Mouse (Mus musculus) left cerebral cortex, adult 2 months (tissue): ENCODE data around the gene Cyth2. TPM values are rescaled to one million over a fixed set of nuclear protein-coding genes. Genes with fewer than 3 reads are reported as not detected.

Experiments used
- DNase-seq, 2 experiments: peaks; one replicate each; pipeline ENCODE4 v3.0.0; 2021 to 2022; ENCODE audit warnings: low spot score in 2 of 2, mixed read lengths in 1 of 2; ENCODE audit errors: extremely low spot score in 1 of 2
- H3K27ac ChIP-seq: fragments of 200-600 bp; 2 replicates; pipeline ENCODE4 v1.8.1; 2022
- H3K4me3 ChIP-seq: fragments of 200-600 bp; 2 replicates; pipeline ENCODE4 v1.8.1; 2022
- CTCF ChIP-seq: fragments of 200-600 bp; IDR thresholded peaks from 2 replicates; pipeline ENCODE4 v1.8.1; 2022; ENCODE audit warnings: antibody characterized with exemption, mild to moderate bottlenecking, moderate library complexity
- intact Hi-C: fragments of 180-260 bp; cut with DNase I; formaldehyde crosslinking; loops from one replicate; pipeline ENCODE4 v1.15.1; 2025
- long read RNA-seq, 2 experiments: library from polyadenylated mRNA; stranded (forward); transcript quantifications; one replicate each; pipeline ENCODE4 v2.0.0; 2021; ENCODE audit warnings: borderline mapping rate in 2 of 2
- total RNA-seq, 2 experiments: library from RNA; stranded (reverse); gene quantifications; 2 replicates each; pipeline ENCODE4 v1.2.3; 2021

The Cyth2 gene
- total RNA-seq = 100 to 1,000 TPM; 172 to 185 TPM
- long read RNA-seq, experiment 1, transcript Cyth2-203 (12 exons, 1,512 nt) = major isoform, 94 of 134 reads
- long read RNA-seq, experiment 1, transcript Cyth2-202 (12 exons, 2,519 nt) = minor isoform, 19 of 134 reads
- long read RNA-seq, experiment 1, partial matches to known transcripts = 11 of 134 reads
- long read RNA-seq, experiment 1, other reads (novel, unspliced or antisense) = 6 of 134 reads
- long read RNA-seq, experiment 2, transcript Cyth2-202 (12 exons, 2,519 nt) = minor isoform, 22 of 101 reads
- long read RNA-seq, experiment 2, transcript Cyth2-203 (12 exons, 1,512 nt) = major isoform, 55 of 101 reads
- long read RNA-seq, experiment 2, partial matches to known transcripts = 9 of 101 reads
- long read RNA-seq, experiment 2, other reads (novel, unspliced or antisense) = 9 of 101 reads

DNA sequence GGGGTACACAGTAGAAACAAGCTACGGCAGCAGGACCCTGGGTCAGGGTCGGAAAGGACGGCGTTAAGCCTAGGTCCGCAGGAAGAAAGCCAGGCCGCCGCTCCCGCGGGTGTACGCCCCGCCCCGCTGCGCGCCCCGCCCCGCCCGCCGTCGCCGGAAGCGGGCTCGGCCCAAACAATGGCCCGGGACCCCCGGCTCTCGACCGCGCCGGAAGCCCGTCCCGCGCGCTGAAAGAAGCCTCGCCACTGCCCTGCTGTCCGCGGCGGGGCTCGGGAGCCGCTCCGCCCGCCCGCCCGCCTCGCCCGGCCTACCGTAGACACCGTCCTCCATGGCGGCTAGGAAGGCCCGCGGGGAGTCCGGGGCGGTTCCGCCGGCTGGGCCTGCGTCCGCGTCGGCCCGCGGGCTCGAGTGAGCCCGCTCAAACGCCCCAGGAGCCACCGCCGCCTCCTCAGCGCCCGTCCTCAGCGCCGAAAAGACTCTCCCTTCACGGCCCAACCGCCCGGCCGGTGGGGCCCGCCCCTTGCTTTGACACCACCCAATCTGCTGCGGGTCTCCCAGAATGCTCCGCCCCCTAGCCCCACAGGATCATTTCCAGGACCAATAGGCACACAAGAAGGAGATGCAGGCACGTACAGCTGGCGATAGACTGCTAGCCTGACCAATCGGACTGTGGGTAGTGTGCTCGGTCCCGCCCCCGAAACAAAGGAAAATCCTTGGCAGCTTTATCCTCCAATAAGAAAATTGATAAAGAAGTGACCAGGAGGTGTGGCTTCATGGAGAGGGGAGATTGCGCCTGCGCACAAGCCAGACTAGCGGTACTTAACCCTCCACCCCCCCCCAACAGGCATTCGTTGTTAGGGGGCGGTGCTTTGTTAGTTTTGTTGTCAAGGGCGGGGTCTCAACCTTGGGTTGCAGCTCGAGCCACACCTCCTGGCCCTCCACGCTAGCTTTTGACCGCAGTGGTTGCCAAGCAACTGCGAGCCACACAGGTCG lies at the start of gene Cyth2:
Cyth2 (minus strand) TSS at position 795 of the 993 bp plus-strand sequence.
- H3K4me3 ChIP-seq = peak within 1 kb of the TSS; percentile 91
- peak; percentile 97 to 99 for DNase-seq
- peak within 1 kb of the TSS; percentile 97 for H3K27ac ChIP-seq
- intact Hi-C loops = no loop called here
- no peak; the same call in 1 of the 2 replicates for TF ChIP-seq CTCF

DNA sequence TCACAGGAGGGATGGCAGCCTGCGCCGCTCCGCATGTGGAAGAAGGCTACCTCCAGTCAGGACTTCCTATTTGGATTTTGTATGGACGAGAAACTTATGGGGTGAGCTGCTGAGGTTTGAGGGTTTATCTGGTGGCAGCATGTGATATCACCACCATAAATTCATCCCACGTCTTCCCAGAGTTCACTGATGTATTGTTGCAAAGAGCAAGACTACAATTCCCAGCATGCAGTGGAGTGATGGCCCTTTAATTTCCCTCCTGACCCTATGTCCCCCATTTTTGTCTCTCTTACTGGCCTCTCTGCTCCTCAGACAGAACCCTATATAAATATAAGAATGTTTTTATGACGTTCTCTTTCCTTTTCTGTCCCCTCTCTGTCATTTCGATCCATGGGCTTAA lies 48.4 kb upstream of the Cyth2 start:
- no peak for DNase-seq
- Histone ChIP-seq H3K4me3 (no peak overlapping the region), H3K27ac (no peak overlapping the region)
- intact Hi-C loops = no loop called here
- no peak for TF ChIP-seq CTCF

DNA sequence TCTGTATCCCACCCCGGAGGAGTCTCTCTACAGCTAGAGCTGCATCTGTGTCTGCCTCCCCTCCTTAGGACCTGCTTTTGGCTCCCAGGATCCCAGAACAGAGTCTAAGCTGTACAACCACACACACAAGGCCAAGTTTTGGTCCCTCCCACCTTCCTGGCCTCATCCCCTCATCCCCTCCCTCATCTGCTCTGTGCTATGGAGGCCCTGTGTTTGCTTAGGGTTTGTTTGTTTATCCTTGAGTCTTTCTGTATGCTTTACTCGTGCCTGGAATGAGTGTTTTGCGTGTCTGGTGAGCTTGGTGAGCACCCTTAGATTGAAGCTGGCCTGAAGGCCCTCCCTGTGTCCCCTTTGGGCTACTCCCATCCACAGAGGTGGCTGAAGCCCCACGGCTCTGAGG lies 44.6 kb upstream of the Cyth2 start:
- intact Hi-C loops = loop anchor here (10.0 kb wide), 1 partner anchor 356 kb away; no protein-coding TSS in a partner anchor
- Histone ChIP-seq H3K4me3 (no peak overlapping the region), H3K27ac (no peak overlapping the region)
- no peak for DNase-seq
- TF ChIP-seq CTCF = no peak

DNA sequence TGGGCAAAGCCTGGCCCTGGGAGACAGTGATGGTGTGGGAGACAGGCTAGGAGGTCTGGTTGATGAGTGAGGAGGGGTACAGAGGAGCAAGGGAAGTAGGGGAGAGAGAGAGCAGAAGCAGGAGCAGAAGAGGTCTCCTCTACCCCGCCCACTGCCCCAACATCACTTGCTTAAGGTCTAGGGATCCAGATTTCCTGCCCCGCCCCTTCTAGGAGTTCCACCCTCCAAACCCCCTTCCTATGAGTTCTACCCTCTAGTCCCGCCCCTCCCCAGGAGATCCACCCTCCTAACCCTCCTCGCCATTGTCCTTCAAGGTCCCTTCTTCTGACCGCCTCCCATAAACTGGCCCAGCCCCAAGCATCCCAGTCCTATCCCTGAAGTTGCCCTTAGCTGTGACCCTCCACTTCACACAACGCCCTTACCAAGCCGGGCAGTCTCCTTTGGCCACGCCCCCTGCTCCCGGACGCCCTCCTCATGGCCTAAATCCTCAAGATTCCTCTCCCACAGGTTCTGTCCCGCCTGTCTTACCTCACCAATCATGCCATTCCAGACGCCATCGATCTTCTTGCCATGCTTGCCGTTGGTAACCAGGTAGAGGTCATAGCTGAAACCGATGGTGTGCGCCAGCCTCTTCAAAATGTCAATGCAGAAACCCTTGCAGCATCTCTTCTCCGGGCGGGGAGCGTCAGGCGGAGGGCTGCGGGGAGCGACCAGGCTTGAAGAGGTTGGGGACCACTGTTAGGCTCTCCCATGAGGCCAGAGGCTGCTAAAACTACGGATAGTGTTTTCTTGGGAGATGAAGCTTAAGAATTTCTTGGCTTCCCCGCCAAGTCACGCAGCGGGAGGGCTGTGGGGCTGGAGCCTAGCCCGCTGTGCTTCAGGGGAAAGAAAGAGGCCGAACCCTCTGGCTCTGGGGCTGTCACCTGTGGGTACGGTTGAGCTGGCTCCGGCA lies 42.8 kb upstream of the Cyth2 start:
- intact Hi-C loops = loop anchor here (10.0 kb wide), 1 partner anchor 358 kb away; no protein-coding TSS in a partner anchor
- no peak for TF ChIP-seq CTCF
- no peak for DNase-seq
- H3K27ac ChIP-seq = no peak overlapping the region
- peak overlapping the region; percentile 28 for H3K4me3 ChIP-seq

DNA sequence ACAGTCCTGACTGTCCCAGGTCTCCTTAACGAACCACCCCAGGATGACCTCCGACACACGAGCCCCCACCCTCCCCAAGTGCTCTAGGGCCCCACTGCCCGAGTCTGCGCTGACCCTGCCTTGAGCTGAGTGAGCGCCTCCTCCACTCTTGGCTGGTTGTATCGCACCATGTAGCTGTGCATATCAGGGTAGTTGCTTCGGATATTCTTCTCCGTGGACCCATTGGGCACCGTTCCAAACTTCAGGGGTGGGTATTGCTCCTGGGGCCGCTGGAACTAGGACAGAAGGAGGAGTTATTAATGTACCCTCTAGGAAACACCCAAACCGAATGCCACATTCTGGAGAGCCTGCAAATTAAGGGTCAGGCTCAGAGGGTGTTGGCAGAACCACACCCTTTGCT lies 38.7 kb upstream of the Cyth2 start:
- no peak for TF ChIP-seq CTCF
- DNase-seq = no peak
- Histone ChIP-seq H3K27ac (no peak overlapping the region), H3K4me3 (no peak overlapping the region)
- intact Hi-C loops = loop anchor here (10.0 kb wide), 1 partner anchor 362 kb away; no protein-coding TSS in a partner anchor

DNA sequence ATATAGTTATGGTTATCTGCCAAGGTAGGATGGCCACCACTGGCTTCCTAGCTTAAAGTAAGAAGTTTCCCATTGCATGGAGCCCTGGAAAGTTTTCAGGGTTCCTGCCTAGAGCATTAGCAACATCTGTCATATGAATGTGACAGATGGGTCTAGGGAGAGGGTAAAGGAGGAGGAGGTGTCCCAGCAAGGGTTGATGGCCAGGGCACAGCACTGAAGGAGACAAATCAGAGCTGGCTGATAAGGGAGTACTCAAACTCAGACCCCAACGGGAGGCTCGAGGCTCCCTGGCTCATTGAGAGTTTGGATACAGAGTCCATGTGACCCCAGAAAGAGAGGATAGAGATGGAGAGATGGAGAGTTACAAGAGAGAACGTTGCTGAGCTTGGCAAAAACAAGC lies 36.3 kb upstream of the Cyth2 start:
- intact Hi-C loops = loop anchor here (10.0 kb wide), 1 partner anchor 364 kb away; no protein-coding TSS in a partner anchor
- TF ChIP-seq CTCF = no peak
- Histone ChIP-seq H3K4me3 (no peak overlapping the region), H3K27ac (no peak overlapping the region)
- no peak for DNase-seq

DNA sequence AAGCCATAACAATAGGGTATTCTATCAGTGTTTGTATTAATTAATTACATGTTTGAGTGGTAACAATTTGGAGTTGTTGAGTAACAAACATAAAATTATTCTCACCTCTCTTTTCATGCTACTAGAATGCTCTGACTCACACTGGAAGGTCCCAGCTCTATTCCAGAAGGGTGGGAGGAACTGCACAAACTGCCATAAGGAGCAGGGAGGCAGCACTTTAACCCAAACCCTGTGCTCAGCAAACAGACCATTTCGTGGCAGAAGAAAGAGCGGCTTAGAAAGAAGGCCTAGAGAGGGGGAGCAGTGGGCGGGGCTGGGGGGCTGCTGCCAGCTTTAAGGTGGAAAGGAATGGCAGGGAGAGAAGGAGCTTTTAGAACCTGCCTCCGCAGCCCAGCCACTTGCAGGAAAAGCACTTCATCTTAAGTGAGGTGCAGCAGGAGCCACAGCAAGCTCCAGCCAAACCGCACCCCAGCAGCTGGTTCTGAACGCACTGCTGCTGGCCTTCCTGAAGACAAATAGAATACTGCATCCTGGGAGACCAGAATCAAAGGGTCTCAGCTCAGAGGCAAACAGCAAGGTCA lies 34.2 kb upstream of the Cyth2 start:
- no peak overlapping the region for H3K27ac ChIP-seq
- intact Hi-C loops = no loop called here
- no peak for TF ChIP-seq CTCF
- DNase-seq = no peak
- H3K4me3 ChIP-seq = no peak overlapping the region

DNA sequence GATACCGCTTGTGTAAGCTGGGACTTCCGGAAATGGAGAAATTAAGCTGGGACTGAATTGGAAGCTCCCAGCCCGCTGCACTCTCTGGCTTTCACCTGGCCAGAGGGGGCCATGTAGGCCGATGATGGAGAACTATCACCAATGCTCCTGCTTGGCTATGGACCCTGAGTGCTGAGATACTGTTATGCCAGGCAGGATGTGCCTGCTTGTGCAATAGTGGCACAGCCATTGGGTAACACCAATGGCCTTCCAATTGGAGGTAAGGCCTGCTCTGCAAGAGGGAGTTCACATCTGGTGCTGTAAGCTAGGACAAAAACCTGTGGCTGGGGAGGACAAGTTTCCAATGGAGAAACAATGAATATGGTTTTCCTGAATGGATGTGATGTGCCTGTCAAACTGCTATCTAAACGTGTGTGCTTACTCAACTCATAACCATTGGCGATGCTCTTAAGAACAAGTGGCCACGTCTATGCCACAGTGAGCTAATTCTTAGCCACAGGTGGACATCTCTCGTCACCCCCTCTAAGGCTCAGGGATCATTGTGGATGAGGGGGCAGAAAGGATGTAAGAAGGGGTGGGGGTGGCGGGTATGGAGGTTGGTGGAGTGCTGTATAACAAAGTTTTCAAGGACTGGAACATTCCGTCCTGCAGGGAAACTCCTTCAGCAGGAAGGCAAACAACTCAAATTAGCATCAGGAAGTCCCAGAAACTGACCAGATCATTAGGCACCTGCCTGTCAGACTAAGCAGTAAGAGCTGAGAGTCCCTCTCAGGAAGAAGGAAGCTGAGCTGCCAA lies 28.8 kb upstream of the Cyth2 start:
- DNase-seq = no peak
- Histone ChIP-seq H3K27ac (no peak overlapping the region), H3K4me3 (no peak overlapping the region)
- intact Hi-C loops = no loop called here
- no peak for TF ChIP-seq CTCF

DNA sequence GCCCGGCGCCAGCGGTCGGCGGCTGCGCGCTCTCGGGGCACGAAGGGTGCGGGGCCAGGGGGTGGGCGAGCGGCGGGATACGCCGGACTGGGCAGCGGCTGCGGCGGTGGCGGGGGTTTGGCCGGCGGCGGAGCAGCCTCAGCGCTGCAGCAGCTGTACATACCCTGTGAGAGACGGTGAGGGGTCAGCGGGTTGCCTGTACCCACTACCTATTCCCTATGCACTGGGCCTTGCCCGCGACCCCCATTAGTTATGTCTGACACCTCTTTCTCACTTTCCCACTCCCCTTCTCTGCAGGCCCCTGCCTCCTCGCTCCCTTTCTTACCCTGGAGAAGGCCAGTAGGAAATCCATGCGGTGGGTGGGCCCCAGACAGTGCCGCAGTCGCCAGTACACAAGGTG lies 19.5 kb upstream of the Cyth2 start:
- TF ChIP-seq CTCF = no peak
- intact Hi-C loops = no loop called here
- Histone ChIP-seq H3K27ac (no peak overlapping the region), H3K4me3 (peak overlapping the region; percentile 35)
- no peak for DNase-seq
